Mouse (Mus musculus) limb, embryonic 15.5 days (tissue): ENCODE measurements around the gene Ugt3a1. TPM values are rescaled to one million over a fixed set of nuclear protein-coding genes. Genes with fewer than 3 reads are reported as not detected.

Source experiments
- ATAC-seq: fragments of 200-750 bp; cut with Nextera tagmentation; 2 replicates; pipeline ENCODE4 v1.8.0; 2017; ENCODE audit warnings: low read depth, moderate TSS enrichment; ENCODE audit not compliant: insufficient number of reproducible peaks, low FRiP score, low TSS enrichment
- H3K27ac ChIP-seq: fragments of 300-500 bp; sonication (generic); 2 replicates; pipeline ENCODE4 v1.5.1; 2015; ENCODE audit warnings: moderate library complexity, mild to moderate bottlenecking, inconsistent platforms
- H3K27me3 ChIP-seq: fragments of 300-500 bp; sonication (generic); 2 replicates; pipeline ENCODE4 v1.6.1; 2015; ENCODE audit warnings: inconsistent platforms
- H3K36me3 ChIP-seq: fragments of 300-500 bp; sonication (generic); 2 replicates; pipeline ENCODE4 v1.6.1; 2015; ENCODE audit warnings: inconsistent platforms
- H3K4me1 ChIP-seq: fragments of 300-500 bp; sonication (generic); 2 replicates; pipeline ENCODE4 v1.6.1; 2015; ENCODE audit warnings: inconsistent platforms
- H3K4me2 ChIP-seq: fragments of 300-500 bp; sonication (generic); 2 replicates; pipeline ENCODE4 v1.6.1; 2015; ENCODE audit warnings: mild to moderate bottlenecking, inconsistent platforms
- H3K4me3 ChIP-seq: fragments of 300-500 bp; sonication (generic); 2 replicates; pipeline ENCODE4 v1.5.1; 2015; ENCODE audit warnings: mild to moderate bottlenecking, inconsistent platforms
- H3K9ac ChIP-seq: fragments of 300-500 bp; sonication (generic); 2 replicates; pipeline ENCODE4 v1.6.1; 2015; ENCODE audit warnings: inconsistent platforms
- H3K9me3 ChIP-seq: fragments of 300-500 bp; sonication (generic); 2 replicates; pipeline ENCODE4 v1.6.1; 2016; ENCODE audit warnings: inconsistent platforms
- WGBS: fragments of 180-500 bp; shearing (Covaris S2); methylation state at CpG from one replicate; pipeline ENCODE4 v1.1.7; 2015; 5-methylcytosine and 5-hydroxymethylcytosine counted together
- polyA plus RNA-seq: library from polyadenylated mRNA; unstranded; fragments of >200 nt; fragmentation: Nextera tagmentation; extraction: Ambion mirVana; gene quantifications from 2 replicates; pipeline ENCODE4 v1.2.1, GENCODE M21; 2015

The Ugt3a1 gene
- polyA plus RNA-seq, 1 experiment from 2014 or later = not detected

- ATAC-seq = no peak
- Histone ChIP-seq H3K9ac (no peak overlapping the region), H3K36me3 (no peaks in the 10 kb centered on the region), H3K27me3 (no peaks in the 10 kb centered on the region), H3K27ac (no peak overlapping the region), H3K9me3 (no peaks in the 10 kb centered on the region), H3K4me2 (no peak overlapping the region), H3K4me3 (no peak overlapping the region), H3K4me1 (no peaks in the 10 kb centered on the region)
- 80% methylated on average over 3 of the region's 3 CpGs for WGBS
Observed at GRCm38 (mm10) chr15:9336616-9337015, 59.9 kb downstream of the Ugt3a1 start.

- no peaks in the 10 kb centered on the region for H3K9me3 ChIP-seq
- no peak overlapping the region for H3K27ac ChIP-seq
- no peaks in the 10 kb centered on the region for H3K27me3 ChIP-seq
- H3K36me3 ChIP-seq = no peaks in the 10 kb centered on the region
- H3K4me3 ChIP-seq = no peak overlapping the region
- H3K4me2 ChIP-seq = no peak overlapping the region
- H3K9ac ChIP-seq = no peak overlapping the region
- no peaks in the 10 kb centered on the region for H3K4me1 ChIP-seq
- 74% methylated on average over 3 of the region's 3 CpGs for WGBS
- ATAC-seq = no peak
Observed at GRCm38 (mm10) chr15:9337021-9337420, 60.3 kb downstream of the Ugt3a1 start.

- WGBS = 48% methylated on average over 3 of the region's 3 CpGs
- no peak for ATAC-seq
- no peaks in the 10 kb centered on the region for H3K27me3 ChIP-seq
- no peaks in the 10 kb centered on the region for H3K9me3 ChIP-seq
- H3K4me3 ChIP-seq = no peak overlapping the region
- no peaks in the 10 kb centered on the region for H3K4me1 ChIP-seq
- H3K4me2 ChIP-seq = no peak overlapping the region
- no peaks in the 10 kb centered on the region for H3K36me3 ChIP-seq
- no peak overlapping the region for H3K27ac ChIP-seq
- H3K9ac ChIP-seq = no peak overlapping the region
Observed at GRCm38 (mm10) chr15:9348739-9349138, 72.1 kb downstream of the Ugt3a1 start.

- 59% methylated on average over 2 of the region's 2 CpGs for WGBS
- Histone ChIP-seq H3K4me1 (no peaks in the 10 kb centered on the region), H3K4me3 (no peak overlapping the region), H3K9me3 (no peaks in the 10 kb centered on the region), H3K27ac (no peak overlapping the region), H3K9ac (no peak overlapping the region), H3K36me3 (no peaks in the 10 kb centered on the region), H3K4me2 (no peak overlapping the region), H3K27me3 (no peaks in the 10 kb centered on the region)
- ATAC-seq = no peak
Observed at GRCm38 (mm10) chr15:9362801-9363200, 86.1 kb downstream of the Ugt3a1 start.

Other genes with a start within 250 kb of the Ugt3a1 start
- gene Nadk2, start 205.6 kb upstream of the Ugt3a1 start, polyA plus RNA-seq = 16.2 and 19.8 TPM in 2 replicates
- gene Lmbrd2, start 136.3 kb upstream of the Ugt3a1 start, polyA plus RNA-seq = 2.2 and 2.4 TPM in 2 replicates
- 64.6 and 68.9 TPM in 2 replicates for gene Skp2, start 121.5 kb upstream of the Ugt3a1 start, polyA plus RNA-seq
- gene Ugt3a2, start 58.7 kb downstream of the Ugt3a1 start, polyA plus RNA-seq = not detected in 2 replicates
- gene Capsl, start 159.1 kb downstream of the Ugt3a1 start, polyA plus RNA-seq = 1.4 and 1.6 TPM in 2 replicates